Mouse (Mus musculus): ENCODE data around the gene Rhbdl3.

DNA sequence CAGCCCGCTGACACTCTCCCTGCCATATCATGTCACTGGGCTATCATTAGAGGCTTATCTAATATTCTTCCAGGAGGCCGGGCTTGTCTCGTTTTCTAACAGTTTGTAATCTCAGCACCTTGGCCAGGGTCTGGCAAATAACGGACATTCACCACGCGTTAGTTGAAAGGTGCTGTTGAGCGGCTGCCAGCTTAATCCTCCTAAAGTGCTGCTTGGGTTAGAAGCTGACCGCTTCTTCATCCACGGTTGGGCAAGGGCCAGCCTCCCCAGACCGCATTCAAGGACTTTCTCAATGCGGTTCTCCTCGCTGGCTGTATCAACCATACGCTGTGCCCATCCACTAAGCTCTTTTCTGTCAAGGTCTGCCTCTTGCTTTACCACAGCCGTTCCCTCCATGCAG, 4.9 kb upstream of the Rhbdl3 start:
- TF ChIP-seq MAX (IDR thresholded peaks at IDR 0.05; ENCODE audit: low read depth), result no peak
- TF ChIP-seq SRF (IDR thresholded peaks at IDR 0.05; ENCODE audit: control insufficient read depth, insufficient read length, low read depth), result no peak
- TF ChIP-seq POLR2A (IDR thresholded peaks at IDR 0.05; ENCODE audit: insufficient read length, low read depth), result no peak
- TF ChIP-seq USF1 (IDR thresholded peaks at IDR 0.05; ENCODE audit: low read depth), result no peak
- TF ChIP-seq CEBPB (IDR thresholded peaks at IDR 0.05; ENCODE audit: insufficient read depth, poor library complexity, severe bottlenecking), result no peak
- no peak for TF ChIP-seq TCF3 (IDR thresholded peaks at IDR 0.05; ENCODE audit: insufficient read length, low read depth)
- TF ChIP-seq MYOD1 (IDR thresholded peaks at IDR 0.05; ENCODE audit: control insufficient read depth in 1 of 3, insufficient read length in 2 of 3, low read depth in 2 of 3), result no peak
- TF ChIP-seq POLR2AphosphoS2 (IDR thresholded peaks at IDR 0.05; ENCODE audit: insufficient read length, low read depth), result no peak
- TF ChIP-seq E2F4 (IDR thresholded peaks at IDR 0.05; ENCODE audit: insufficient read depth), result no peak
- TF ChIP-seq TCF12 (IDR thresholded peaks at IDR 0.05; ENCODE audit: insufficient read depth, poor library complexity, severe bottlenecking), result no peak
- TF ChIP-seq MYOG (IDR thresholded peaks at IDR 0.05; ENCODE audit: control insufficient read depth in 1 of 3, insufficient read depth in 1 of 3, insufficient read length in 2 of 3, low read depth in 2 of 3), result no peak

Measured in myocyte (in vitro differentiated cells).